ENCODE assay signal across 8 mouse cellular contexts in the genomic region with DNA sequence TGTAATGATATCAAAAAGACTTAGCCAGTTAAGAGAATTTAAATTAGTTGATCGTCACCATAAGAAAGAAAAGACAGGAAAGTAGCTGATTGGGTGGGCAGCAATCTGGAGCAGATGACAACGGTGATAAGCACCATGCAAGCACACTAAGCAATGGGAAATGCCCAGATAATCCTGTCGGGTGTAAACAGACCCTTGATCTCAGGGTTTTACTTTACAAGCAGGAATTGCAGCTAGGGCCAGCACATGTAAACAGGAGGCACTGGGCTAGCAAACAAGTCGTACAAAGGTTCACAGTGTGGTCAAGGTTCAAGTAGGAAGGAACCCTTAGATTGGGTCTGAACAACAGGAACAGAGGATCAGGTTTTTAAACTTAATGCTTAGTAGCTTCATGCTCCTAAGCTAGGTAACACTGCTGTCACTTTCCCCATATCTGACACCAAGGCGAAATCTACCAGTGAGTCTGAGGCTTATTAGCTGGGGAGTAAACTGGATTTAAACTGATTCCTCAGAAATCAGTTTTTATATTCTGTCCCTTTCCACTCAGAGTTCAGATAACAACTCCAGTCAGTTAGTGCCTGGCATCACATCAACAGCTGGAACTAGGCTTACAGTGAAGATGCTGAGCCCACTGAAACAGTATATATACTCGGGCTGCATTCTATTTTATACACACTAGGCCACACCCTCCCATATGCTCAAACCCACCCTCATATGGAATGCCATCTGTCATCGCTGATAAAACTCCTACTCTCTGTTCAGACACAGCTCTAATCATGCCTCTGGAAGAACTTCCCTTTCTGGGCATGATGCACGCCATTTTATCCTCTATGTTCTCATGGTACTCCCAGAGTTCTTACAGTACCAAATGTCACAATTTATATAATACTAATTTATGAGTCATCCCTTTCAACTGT. TPM values are rescaled to one million over a fixed set of nuclear protein-coding genes. Genes with fewer than 3 reads are reported as not detected.
DNase-seq lines count a peak whose midpoint lies in the region; ATAC-seq lines count a peak whose summit lies in the region.

No protein-coding gene starts in this region.

- peaks cover 4% of the 10 kb centered on the region; the same call in 1 of the 2 replicates for H3K4me1 ChIP-seq in embryonic facial prominence, embryonic 15.5 days
- peaks cover 41% of the 10 kb centered on the region for H3K4me1 ChIP-seq in liver, embryonic 15.5 days (replicated peaks)
- peaks cover 7% of the 10 kb centered on the region; the same call in 1 of the 2 replicates for H3K4me1 ChIP-seq in heart, embryonic 10.5 days

- H3K4me2 ChIP-seq in embryonic facial prominence, embryonic 15.5 days (replicated peaks), result no peak overlapping the region
- H3K4me2 ChIP-seq in liver, embryonic 15.5 days, result peak overlapping the region; percentile 55

- H3K9ac ChIP-seq in embryonic facial prominence, embryonic 15.5 days, result no peak overlapping the region
- H3K9ac ChIP-seq in liver, embryonic 15.5 days, result no peak overlapping the region

- no peak overlapping the region for H3K4me3 ChIP-seq in embryonic facial prominence, embryonic 15.5 days (replicated peaks)
- H3K4me3 ChIP-seq in liver, embryonic 15.5 days (replicated peaks), result 0 out of 2 replicates have a peak overlapping the region, but pooled peaks have one; percentile 5
- no peak overlapping the region for H3K4me3 ChIP-seq in heart, embryonic 10.5 days

- H3K9me3 ChIP-seq in embryonic facial prominence, embryonic 15.5 days (replicated peaks), result no peaks in the 10 kb centered on the region
- no peaks in the 10 kb centered on the region for H3K9me3 ChIP-seq in liver, embryonic 15.5 days (replicated peaks)
- no peaks in the 10 kb centered on the region for H3K9me3 ChIP-seq in heart, embryonic 10.5 days

- peak; percentile 65; the same call in 1 of the 2 replicates for ATAC-seq in embryonic facial prominence, embryonic 15.5 days (ENCODE audit: insufficient number of reproducible peaks, low FRiP score, low TSS enrichment, low read depth)
- peak; percentile 94 for ATAC-seq in liver, embryonic 15.5 days (ENCODE audit: insufficient read depth)

- WGBS in embryonic facial prominence, embryonic 15.5 days, result 50% methylated on average over 8 of the region's 8 CpGs
- 21% methylated on average over 8 of the region's 8 CpGs for WGBS in liver, embryonic 15.5 days (ENCODE audit: insufficient replicate concordance)
- 40% methylated on average over 8 of the region's 8 CpGs for WGBS in heart, embryonic 10.5 days

- DNase-seq in kidney, adult 18-20 months, result peak; percentile 32
- no peak for DNase-seq in kidney, postnatal 4 days
- peak; percentile 21 for DNase-seq in kidney, postnatal 10 days
- DNase-seq in cerebellum, postnatal 4 days (ENCODE audit: low spot score in 2 of 2), result no peak
- no peak for DNase-seq in heart, adult 9 months (ENCODE audit: low spot score in 2 of 2)
- no peak for DNase-seq in heart, embryonic 10.5 days (ENCODE audit: low spot score)

- H3K36me3 ChIP-seq in embryonic facial prominence, embryonic 15.5 days, result 0 out of 2 replicates have a peak, but pooled peaks cover 4% of the 10 kb centered on the region
- H3K36me3 ChIP-seq in liver, embryonic 15.5 days (replicated peaks), result no peaks in the 10 kb centered on the region
- H3K36me3 ChIP-seq in heart, embryonic 10.5 days, result no peaks in the 10 kb centered on the region

- H3K27me3 ChIP-seq in embryonic facial prominence, embryonic 15.5 days, result no peaks in the 10 kb centered on the region
- no peaks in the 10 kb centered on the region for H3K27me3 ChIP-seq in liver, embryonic 15.5 days
- H3K27me3 ChIP-seq in heart, embryonic 10.5 days (ENCODE audit: insufficient read depth, poor library complexity, severe bottlenecking), result no peaks in the 10 kb centered on the region

- 0 out of 2 replicates have a peak overlapping the region, but pooled peaks have one; percentile 28 for H3K27ac ChIP-seq in embryonic facial prominence, embryonic 15.5 days (replicated peaks)
- H3K27ac ChIP-seq in liver, embryonic 15.5 days (replicated peaks), result peak overlapping the region; percentile 82
- no peak overlapping the region for H3K27ac ChIP-seq in heart, embryonic 10.5 days

RNA-seq across cellular contexts. Expression of a gene that starts 20.7 kb away (rescaled TPM):
- 7.7 and 9.3 TPM in 2 replicates for polyA plus RNA-seq in embryonic facial prominence, embryonic 15.5 days (2015; fragmentation: Nextera tagmentation; extraction: Ambion mirVana)
- 3.2 and 4.1 TPM in 2 replicates for polyA plus RNA-seq in liver, embryonic 15.5 days (2015; fragmentation: Nextera tagmentation; extraction: Ambion mirVana)
- polyA plus RNA-seq in heart, embryonic 10.5 days (2016; fragmentation: Nextera tagmentation; extraction: Ambion mirVana), result 8.7 and 10.4 TPM in 2 replicates

RNA-seq across cellular contexts. Expression of a gene that starts 32.2 kb away (rescaled TPM):
- 0.26 and 0.47 TPM in 2 replicates for polyA plus RNA-seq in embryonic facial prominence, embryonic 15.5 days (2015; fragmentation: Nextera tagmentation; extraction: Ambion mirVana)
- polyA plus RNA-seq in liver, embryonic 15.5 days (2015; fragmentation: Nextera tagmentation; extraction: Ambion mirVana), result 0.06 and 0.10 TPM in 2 replicates
- 0.32 and 0.34 TPM in 2 replicates for polyA plus RNA-seq in heart, embryonic 10.5 days (2016; fragmentation: Nextera tagmentation; extraction: Ambion mirVana)

RNA-seq across cellular contexts. Expression of a gene that starts 49.9 kb away (rescaled TPM):
- 1,081 and 1,117 TPM in 2 replicates for polyA plus RNA-seq in embryonic facial prominence, embryonic 15.5 days (2015; fragmentation: Nextera tagmentation; extraction: Ambion mirVana)
- 84.2 and 91.3 TPM in 2 replicates for polyA plus RNA-seq in liver, embryonic 15.5 days (2015; fragmentation: Nextera tagmentation; extraction: Ambion mirVana)
- 590 and 679 TPM in 2 replicates for polyA plus RNA-seq in heart, embryonic 10.5 days (2016; fragmentation: Nextera tagmentation; extraction: Ambion mirVana)

Comparison
In these comparisons a context has a peak if more than half of its experiments do, and no peak if none do; other contexts are left out.
1. DNase-seq: peak in kidney, adult 18-20 months (single experiment) and kidney, postnatal 10 days (single experiment); none in kidney, postnatal 4 days (0 of 2), cerebellum, postnatal 4 days (0 of 2), heart, adult 9 months (0 of 2) and heart, embryonic 10.5 days (single experiment).